Mouse (Mus musculus): ENCODE results near the gene Rassf7.
A peak's percentile ranks its signal among the peaks of the same experiment; 100 is the strongest.

- TF ChIP-seq MYC (IDR thresholded peaks at IDR 0.05; ENCODE audit: low read depth, low read length) = no peak
- TF ChIP-seq CTCF (conservative IDR thresholded peaks at IDR 0.05 in 1 of 2, IDR thresholded peaks at IDR 0.05 in 1 of 2; ENCODE audit: low read depth in 2 of 2, low read length in 2 of 2) = no peak
- TF ChIP-seq HCFC1 (IDR thresholded peaks at IDR 0.05; ENCODE audit: low read depth, low read length) = peak; percentile 64; the same call in 1 of the 2 replicates
Measured at GRCm38 (mm10) chr7:141193948-141194347, 21.7 kb upstream of the Rassf7 start, which contains the start of the genes Hras and Lrrc56.

All from CH12.LX (cell line).